Mouse (Mus musculus): ENCODE measurements around the gene Aff3.

The Aff3 gene

DNA sequence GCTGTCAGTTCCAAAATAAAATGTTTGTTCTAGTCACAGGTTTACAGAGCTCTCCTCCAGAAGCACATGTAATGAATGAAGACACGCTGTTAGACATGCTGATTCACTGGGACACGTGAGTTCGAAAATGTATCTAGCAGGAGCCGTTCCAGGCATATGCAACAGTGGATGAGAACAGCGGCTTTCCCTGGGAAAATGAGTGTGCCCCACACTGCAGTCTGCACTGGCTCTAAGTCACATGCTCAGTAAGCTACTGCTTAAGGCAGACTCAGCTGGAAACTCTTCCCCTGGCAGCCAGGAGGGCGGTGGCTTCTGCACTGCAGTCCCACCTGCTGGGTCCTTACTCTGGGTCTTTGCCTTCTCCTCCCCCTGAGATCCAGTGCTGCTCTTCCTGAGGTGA lies 271.2 kb downstream of the Aff3 start:
- DNase-seq (ENCODE audit: extremely low read depth, low read depth): no peak

DNA sequence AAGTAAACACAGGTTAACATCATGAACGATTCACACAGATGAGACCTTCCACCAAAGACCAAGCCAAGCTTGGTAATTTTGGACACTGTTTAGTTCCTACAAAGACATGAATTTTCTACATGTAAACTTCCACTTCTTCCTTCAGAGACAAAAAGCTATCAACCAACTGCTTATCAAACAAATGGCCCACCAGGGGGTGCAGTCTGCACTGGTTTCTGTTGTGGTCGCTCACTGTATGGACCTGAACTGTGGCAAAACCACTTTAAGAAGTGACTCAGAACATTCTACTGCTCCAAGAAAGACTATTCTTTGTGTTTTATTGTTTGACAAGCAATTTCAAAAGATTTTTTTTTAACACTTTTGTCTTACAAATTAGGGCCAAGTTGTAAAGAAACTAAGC lies 271.8 kb downstream of the Aff3 start:
- peak; percentile 51 for DNase-seq (ENCODE audit: extremely low read depth, low read depth)

DNA sequence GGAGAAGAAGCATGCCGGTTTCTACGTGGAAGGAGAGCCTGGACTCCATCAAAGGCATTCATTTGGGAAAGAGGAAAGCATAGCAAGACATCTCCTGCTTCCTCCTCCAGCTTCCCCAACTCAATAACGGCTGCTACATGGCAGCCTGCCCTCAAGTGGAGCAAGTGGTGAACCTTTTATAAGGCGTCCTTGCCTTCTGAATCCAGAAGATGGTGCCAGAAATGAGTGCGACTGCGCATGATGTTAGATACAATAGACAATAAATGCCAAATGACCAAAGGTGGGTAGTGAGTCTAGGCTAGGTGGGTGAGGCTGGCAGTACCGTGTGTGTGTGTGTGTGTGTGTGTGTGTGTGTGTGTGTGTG lies 273.9 kb downstream of the Aff3 start:
- DNase-seq (ENCODE audit: extremely low read depth, low read depth): no peak

DNA sequence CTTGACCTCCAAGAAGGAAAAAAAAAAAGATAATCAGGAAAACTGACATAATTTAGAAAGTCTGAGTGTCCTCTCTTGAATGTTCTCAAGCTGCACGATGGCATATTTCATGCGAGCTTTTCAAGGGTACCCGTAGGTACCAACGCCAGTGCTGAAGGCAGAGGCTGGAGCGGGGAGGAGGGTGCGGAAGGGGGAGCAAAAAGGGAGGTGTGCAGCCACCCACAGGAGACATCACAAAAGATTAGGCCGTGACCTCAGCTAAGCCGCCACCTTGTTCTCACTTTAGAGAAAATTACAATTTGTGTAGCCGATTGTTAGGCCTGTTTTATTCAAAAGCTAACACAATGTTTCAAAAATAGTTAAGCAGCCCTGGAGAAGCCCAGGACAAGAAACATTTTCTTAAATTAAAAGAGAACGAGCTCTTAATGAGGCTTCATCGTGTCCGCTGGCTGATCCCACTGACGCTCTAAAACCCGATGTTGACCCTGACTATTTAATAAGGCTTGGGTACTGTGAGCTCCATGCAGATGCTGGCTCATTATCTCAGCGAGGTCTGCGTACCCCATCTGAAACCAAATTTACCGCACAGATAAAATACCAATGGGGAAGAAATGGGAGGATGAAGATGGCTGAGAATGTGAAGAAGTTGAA lies 274.4 kb downstream of the Aff3 start:
- no peak for DNase-seq (ENCODE audit: extremely low read depth, low read depth)

GRCm38 (mm10) chr1:38389576-38389975 lies 275.2 kb downstream of the Aff3 start:
- DNase-seq (ENCODE audit: extremely low read depth, low read depth): no peak

GRCm38 (mm10) chr1:38388466-38388865 lies 276.3 kb downstream of the Aff3 start:
- DNase-seq (ENCODE audit: extremely low read depth, low read depth): no peak

DNA sequence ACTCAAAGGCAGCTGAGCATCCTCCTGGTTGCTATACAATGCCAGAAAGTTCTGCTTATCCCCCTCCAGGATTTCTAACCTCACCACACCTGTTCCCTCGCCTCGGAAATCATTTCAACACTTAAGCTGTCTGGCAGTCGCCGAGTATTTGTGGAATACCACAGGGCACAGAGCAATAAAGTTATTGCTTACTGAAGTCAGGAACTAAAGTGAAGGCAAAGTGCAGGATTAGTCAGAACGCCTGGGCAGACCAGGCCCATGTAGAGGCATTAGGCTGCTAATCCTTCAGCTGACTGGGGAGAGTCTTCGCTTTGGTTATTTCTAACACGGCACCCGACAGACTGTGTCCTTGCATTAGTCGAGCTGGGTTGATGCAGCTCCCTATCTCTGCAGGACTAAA lies 277.3 kb downstream of the Aff3 start:
- no peak for DNase-seq (ENCODE audit: extremely low read depth, low read depth)

- peak; percentile 48 for DNase-seq (ENCODE audit: extremely low read depth, low read depth)
Measured at GRCm38 (mm10) chr1:38384457-38385121, 280.2 kb downstream of the Aff3 start.

GRCm38 (mm10) chr1:38384010-38384409 lies 280.7 kb downstream of the Aff3 start:
- DNase-seq (ENCODE audit: extremely low read depth, low read depth): no peak

DNA sequence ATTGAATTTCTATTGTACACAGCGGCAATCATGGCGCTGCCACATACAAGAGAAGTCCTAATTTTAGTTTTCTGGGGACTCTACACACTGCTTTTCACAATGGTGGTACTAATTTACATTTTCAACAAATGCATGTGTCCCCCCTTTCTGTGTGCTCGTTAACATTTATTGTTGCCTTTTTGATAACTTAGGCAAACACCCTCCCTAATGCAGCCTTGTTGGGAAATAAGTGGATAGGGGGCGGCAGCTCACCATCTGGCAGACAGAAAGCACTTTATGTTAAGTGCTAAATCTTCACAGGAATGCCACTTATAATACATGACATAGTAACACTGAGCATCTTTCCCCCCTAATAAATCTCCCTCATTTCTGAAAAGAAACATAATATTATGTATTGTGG lies 282.1 kb downstream of the Aff3 start:
- no peak for DNase-seq (ENCODE audit: extremely low read depth, low read depth)

GRCm38 (mm10) chr1:38377930-38378329 lies 286.8 kb downstream of the Aff3 start:
- DNase-seq (ENCODE audit: extremely low read depth, low read depth): no peak

DNA sequence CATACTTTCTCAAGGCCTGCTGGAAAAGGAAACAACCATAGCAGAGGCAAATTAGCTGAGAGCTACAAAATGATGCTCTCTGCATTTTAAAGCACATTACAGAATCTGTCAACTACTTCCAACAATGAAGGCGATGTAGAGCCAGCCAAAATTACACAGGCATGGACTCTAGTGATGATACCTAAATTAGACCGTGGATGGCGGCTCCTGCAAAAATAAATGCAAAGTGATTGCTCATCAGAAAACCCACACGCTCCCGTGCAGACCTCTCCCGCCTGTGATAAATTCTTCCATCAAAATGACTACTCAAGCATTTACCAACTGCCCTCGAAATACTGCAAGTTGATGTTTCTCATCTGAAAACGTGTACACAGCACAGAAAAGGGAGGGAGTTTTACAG lies 295.6 kb downstream of the Aff3 start:
- no peak for DNase-seq (ENCODE audit: extremely low read depth, low read depth)

- DNase-seq (ENCODE audit: extremely low read depth, low read depth): no peak
Measured at GRCm38 (mm10) chr1:38368081-38368689, 296.6 kb downstream of the Aff3 start.

GRCm38 (mm10) chr1:38367404-38368080 lies 297.2 kb downstream of the Aff3 start:
- DNase-seq (ENCODE audit: extremely low read depth, low read depth): no peak

- no peak for DNase-seq (ENCODE audit: extremely low read depth, low read depth)
Measured at GRCm38 (mm10) chr1:38363856-38364255, 300.9 kb downstream of the Aff3 start.

DNA sequence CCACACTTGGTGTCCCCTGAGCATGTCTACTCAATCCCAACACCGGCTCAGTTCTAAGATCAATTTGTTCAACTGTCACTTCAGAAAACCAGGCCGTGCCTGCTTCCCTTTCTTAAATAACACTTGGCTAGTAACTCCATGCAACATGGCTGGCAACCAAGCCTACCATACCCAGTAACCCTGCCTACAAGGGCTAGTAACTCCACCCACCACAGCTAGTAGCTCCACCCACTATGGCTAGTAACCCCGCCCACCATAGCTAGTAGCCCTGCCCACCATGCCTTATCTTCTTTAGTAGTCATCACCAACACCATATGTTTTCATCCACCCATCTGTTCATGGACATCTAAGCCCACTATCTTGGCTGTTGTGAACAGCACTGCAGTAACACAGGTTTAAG lies 302.5 kb downstream of the Aff3 start:
- no peak for DNase-seq (ENCODE audit: extremely low read depth, low read depth)

DNA sequence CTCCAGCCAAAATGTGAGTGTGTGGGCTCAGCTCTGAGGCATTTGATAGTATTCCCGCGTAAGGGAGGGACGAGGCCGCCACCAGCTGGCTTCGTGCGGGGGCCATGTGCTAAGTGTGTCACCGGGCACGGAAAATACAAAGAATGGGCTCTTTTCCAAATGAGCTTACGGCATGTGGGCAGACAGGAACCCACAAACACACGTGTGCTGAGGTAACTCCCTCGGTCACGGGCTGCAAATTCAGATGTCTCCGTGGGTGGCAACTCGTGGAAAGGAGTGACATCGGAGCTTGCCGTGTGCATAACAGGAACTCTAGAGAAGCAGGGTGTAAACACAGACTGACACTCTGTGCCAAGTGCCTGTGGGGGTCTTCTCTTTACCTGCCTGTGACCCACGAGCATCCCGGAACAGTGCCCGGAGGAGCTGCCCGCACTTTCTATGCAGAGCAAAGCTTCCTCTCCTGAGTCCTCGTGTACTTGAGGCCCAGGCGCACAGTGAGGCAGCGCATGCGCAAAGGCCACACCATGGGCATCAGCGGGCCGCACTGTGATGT lies 305.9 kb downstream of the Aff3 start:
- DNase-seq (ENCODE audit: extremely low read depth, low read depth): no peak

DNA sequence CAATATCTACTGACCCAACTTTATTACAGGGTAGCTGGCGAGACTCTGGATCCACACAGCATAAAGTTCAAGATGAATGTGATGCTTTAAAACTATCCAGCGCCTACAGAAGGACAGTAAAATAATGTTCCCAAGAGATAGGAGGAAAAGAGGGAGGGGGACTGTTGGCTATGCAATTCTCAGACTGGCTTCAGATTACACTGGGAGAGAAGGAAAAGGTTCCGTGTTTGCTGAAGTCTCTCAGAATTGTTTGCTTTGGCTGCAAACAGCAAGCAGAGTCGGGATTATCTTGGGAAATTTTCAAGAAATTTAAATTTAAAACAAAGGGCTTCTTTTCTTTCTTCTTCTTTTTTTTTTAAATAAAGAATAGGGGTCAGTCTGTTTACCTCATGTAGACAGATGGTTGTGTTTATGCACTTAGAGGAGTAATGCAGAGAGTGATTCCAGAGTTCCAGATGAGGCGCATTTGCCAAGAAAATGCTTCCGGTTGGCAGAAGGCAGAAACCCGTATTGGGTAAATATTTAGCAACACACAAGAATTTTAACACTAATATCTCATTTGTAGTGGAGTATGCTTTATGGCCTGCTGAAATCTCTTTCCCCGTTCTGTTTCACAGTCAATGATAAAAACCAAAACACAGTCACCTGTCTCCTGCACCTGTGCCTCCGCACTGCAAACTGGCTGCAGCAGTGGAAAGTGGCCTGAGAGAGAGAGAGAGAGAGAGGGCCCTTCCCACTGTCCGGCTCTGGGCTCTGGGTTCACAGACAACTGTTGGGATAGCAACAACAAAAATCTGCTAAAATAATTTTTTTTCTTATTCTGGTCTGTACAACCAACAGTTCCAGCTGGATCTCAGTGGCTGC lies 306.6 kb downstream of the Aff3 start:
- DNase-seq (ENCODE audit: extremely low read depth, low read depth): no peak

GRCm38 (mm10) chr1:38354585-38354984 lies 310.2 kb downstream of the Aff3 start:
- DNase-seq (ENCODE audit: extremely low read depth, low read depth): no peak

DNA sequence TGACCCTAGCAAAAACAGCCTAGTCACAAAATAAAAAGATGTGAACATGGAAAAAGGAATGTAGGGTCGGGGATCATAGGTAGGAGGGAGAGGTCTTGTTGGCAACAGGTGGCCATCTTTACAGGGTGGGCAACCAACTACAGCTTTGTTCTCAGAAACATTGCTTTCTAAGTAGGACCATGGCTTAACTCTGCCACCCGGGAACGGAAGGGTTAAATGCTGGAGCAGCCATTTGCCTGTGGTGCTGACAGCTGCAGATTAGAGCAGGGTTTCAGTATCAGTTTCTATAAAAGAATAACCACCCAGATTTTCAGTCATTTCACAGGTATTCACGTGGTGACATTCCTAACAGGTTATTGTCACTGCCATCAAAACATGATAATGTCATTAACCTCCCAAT lies 317.4 kb downstream of the Aff3 start:
- no peak for DNase-seq (ENCODE audit: extremely low read depth, low read depth)

GRCm38 (mm10) chr1:38334206-38334605 lies 330.5 kb downstream of the Aff3 start:
- no peak for DNase-seq (ENCODE audit: extremely low read depth, low read depth)
